Mouse (Mus musculus) G1E-ER4 (cell line): ENCODE measurements around the gene Ebf4. TPM values are rescaled to one million over a fixed set of nuclear protein-coding genes. Genes with fewer than 3 reads are reported as not detected.

Experiments
- GATA1 ChIP-seq: IDR thresholded peaks from one replicate; pipeline ENCODE4 v1.8.0; 2012; ENCODE audit warnings: low read length, inconsistent platforms
- polyA plus RNA-seq: library from polyadenylated mRNA; stranded (reverse); fragments of >175 nt; gene quantifications from 2 replicates; pipeline ENCODE4 v1.2.3, GENCODE M21; 2012

Gene Ebf4
- polyA plus RNA-seq, result not detected in 2 replicates

DNA sequence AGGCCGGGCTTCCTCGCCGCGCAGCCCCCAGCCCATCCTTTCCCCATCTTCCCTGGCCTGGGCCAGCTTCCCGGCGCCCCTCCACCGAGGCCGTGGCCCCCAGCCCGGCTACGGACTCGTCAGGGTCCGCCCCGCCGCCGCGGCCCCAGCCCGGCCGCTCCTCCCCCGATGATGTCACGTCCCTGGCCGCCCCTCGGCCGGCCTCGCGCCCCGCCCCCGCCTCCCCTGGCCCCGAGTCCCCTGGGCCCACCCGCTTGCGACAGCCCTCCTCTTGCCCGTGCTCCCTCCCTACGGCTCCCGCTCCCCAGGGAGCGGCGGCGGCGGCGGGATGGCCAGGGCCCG, at the start of gene Ebf4:
Ebf4 (plus strand) TSS at position 234 of the 342 bp plus-strand sequence.
- TF ChIP-seq GATA1, result no peak

- TF ChIP-seq GATA1, result no peak
These were observed 48.1 kb upstream of the Ebf4 start for GRCm38 (mm10) chr2:130246912-130247311.

GRCm38 (mm10) chr2:130248226-130248625, 46.7 kb upstream of the Ebf4 start:
- TF ChIP-seq GATA1, result no peak

- no peak for TF ChIP-seq GATA1
These were observed 38.2 kb upstream of the Ebf4 start for GRCm38 (mm10) chr2:130256762-130257161.

GRCm38 (mm10) chr2:130260822-130261221, 34.1 kb upstream of the Ebf4 start:
- no peak for TF ChIP-seq GATA1

DNA sequence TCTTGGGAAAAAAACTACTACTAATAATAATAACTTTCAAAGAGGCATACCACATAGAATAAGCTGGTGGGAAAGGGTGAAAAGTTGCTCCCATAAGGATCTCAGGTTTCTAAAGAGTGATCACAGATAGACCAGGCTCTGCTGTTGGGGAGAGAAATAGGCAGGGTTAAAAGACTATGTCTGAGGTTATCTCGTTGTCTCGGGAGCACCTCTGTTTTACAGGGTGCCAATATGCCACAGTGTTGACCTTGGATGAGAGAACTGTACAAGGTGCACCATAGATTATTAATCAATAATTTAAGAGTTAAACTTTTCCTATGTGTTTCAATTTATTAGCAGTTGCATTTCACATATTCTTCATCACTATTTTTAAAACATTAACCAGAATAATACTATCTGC, 33.1 kb upstream of the Ebf4 start:
- TF ChIP-seq GATA1, result no peak

DNA sequence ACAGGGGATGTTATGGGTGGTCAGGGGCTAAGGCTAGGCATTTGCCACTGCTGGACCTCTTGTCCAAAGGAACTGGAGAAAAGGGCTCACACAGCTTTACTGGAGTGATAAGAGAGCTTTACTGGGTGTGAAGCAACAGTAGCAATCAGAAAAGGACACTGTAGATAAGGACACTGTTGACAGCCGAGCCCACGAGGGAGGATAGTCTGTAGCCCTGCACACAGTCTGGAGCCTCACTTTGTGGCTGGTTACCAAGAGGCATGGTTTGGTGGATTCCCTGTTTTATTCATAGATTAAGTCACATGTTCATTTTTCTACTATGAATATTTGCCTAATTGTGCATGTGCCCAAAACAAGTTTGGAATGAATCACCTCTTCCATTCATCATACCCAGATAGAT, 32.6 kb upstream of the Ebf4 start:
- TF ChIP-seq GATA1, result peak; percentile 36

DNA sequence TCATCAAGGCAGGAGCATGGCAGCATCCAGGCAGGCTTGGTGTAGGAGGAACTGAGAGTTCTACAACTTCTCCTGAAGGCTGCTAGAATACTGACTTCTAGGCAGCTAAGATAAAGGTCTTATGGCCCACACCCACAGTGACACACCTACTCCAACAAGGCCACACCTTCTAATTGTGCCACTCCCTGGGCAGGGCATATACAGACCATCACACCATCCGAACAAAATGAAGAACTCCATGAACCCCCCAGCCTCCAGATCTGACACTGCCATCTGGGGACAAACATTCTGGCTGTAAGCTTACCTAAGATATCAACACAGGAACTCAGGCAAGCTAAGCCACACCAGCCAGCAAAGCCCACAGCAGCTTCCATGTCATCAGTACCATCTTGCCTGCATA, 29.4 kb upstream of the Ebf4 start:
- TF ChIP-seq GATA1, result no peak

DNA sequence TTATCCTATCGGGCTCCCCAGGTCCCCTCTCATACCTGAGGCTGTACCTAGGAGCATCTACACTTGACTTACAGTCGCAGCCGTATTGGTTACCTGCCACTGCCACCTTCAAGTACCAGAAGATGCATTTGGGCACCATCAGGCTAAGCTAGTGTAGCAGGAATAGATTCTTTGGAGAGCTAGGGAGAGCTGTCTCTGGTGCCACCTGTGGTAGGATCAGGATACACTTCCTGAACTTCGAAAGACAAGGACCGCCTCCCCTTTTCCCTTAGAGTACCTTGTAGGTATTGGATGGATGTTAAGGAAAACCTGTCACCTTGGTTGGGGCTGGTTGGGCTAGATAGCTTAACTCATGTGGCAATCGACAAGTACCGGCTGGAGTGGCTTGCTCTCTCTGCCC, 26.9 kb upstream of the Ebf4 start:
- no peak for TF ChIP-seq GATA1

GRCm38 (mm10) chr2:130273732-130274131, 21.2 kb upstream of the Ebf4 start:
- TF ChIP-seq GATA1, result no peak

GRCm38 (mm10) chr2:130274149-130274861, 20.7 kb upstream of the Ebf4 start, which contains the start of gene Nop56:
Nop56 (plus strand) TSS chr2:130274430.
- TF ChIP-seq GATA1, result no peak

DNA sequence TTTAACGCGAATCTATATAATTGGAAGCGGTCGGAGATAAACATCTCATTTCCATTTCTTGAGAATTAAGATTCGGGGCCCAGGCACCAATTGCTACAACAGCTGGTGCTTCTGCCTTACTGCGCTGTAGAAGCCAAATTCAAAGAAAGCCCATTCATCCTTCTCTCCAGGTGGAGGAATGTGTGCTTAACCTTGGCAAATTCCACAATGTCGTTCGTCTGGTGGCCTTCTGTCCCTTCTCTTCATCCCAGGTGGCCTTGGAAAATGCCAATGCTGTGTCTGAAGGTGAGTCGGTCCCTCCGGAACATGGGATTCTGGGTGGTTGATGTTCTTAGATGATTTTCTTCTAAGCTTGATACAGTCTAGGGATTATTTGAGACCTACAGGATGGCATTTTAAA, 20.1 kb upstream of the Ebf4 start:
- no peak for TF ChIP-seq GATA1

- TF ChIP-seq GATA1, result no peak
These were observed 19.3 kb upstream of the Ebf4 start for GRCm38 (mm10) chr2:130275649-130276048.

- TF ChIP-seq GATA1, result no peak
These were observed 15.3 kb upstream of the Ebf4 start for GRCm38 (mm10) chr2:130279600-130280091.

- TF ChIP-seq GATA1, result no peak
These were observed 14.7 kb upstream of the Ebf4 start for GRCm38 (mm10) chr2:130280224-130280623.

DNA sequence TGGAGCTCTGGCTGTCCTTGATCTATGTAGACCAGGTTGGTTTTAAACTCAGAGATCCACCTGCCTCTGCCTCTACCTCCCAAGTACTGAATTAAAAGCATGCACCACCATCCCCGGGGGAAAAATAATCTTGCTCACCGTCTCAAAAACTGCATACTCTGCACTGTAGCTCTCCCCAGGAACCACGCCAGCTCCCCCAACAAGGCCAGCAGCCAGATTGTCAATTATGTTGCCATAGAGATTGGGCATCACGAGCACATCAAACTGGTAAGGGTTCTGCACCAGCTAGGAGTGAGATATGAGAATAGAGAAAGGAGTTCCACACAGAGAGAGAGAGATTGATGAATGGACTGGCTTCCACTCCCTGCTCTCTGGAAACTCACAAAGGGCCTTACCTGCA, 14.2 kb upstream of the Ebf4 start:
- no peak for TF ChIP-seq GATA1

- no peak for TF ChIP-seq GATA1
These were observed 10.9 kb upstream of the Ebf4 start, which contains the start of gene Idh3b for GRCm38 (mm10) chr2:130283854-130284654. Idh3b (minus strand) TSS chr2:130284547.

GRCm38 (mm10) chr2:130289086-130289485, 5.9 kb upstream of the Ebf4 start:
- TF ChIP-seq GATA1, result no peak
